8 mouse cellular contexts compared by ENCODE assay signal in the genomic region with DNA sequence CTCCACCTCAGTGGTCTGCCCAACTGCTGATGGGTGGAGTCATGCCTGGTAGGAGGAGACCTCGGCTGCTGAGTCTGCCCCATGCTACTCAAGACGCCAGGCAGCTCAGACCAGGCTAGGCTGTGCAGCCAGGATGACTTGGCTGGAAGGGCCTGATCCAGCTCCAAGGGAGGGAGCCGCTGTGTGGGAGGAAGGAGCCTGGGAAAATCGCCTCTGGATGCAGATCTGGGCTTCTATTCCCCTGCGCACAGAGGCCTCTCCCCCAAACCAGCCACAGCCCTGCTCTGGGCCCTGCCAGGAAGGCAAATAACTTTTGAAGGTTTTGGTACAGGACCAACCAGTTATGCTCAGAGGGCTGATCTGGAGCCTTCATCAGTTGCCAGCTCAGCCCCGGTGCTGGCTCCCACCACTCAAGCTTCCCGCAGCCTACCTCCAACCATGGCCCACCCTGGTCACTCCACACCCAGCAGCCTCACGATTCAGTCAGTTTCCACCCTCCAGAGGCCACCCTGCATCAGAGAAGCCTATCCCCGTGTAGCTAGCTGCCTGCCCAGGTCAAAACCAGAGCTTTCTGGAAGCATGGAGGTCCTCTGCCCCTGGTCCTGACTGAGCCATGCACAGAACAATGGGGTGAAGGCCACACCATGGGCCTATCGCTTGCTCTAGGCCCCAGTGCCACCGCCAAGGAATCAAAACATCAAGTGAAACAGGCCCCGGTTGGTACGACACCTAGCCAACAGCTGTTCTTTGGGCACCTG. TPM values are rescaled to one million over a fixed set of nuclear protein-coding genes. Genes with fewer than 3 reads are reported as not detected.
DNase-seq lines count a peak whose midpoint lies in the region; ATAC-seq lines count a peak whose summit lies in the region.

No protein-coding gene starts in this region.

- WGBS in forebrain, embryonic 10.5 days = 84% methylated on average over 13 of the region's 13 CpGs
- 84% methylated on average over 13 of the region's 13 CpGs for WGBS in forebrain, embryonic 11.5 days
- WGBS in intestine, embryonic 15.5 days = 76% methylated on average over 13 of the region's 13 CpGs

- H3K4me2 ChIP-seq in forebrain, embryonic 11.5 days (ENCODE audit: low read depth, low read length, severe bottlenecking) = no peak overlapping the region
- H3K4me2 ChIP-seq in intestine, embryonic 15.5 days (replicated peaks) = no peak overlapping the region

- H3K9ac ChIP-seq in forebrain, embryonic 11.5 days (ENCODE audit: low read length) = no peak overlapping the region
- H3K9ac ChIP-seq in intestine, embryonic 15.5 days = no peak overlapping the region

- H3K4me1 ChIP-seq in forebrain, embryonic 10.5 days = peaks cover 7% of the 10 kb centered on the region
- H3K4me1 ChIP-seq in forebrain, embryonic 11.5 days (replicated peaks; ENCODE audit: control insufficient read depth, insufficient read depth, low read length) = no peaks in the 10 kb centered on the region
- no peaks in the 10 kb centered on the region for H3K4me1 ChIP-seq in intestine, embryonic 15.5 days (replicated peaks)

- H3K27ac ChIP-seq in forebrain, embryonic 10.5 days = peak overlapping the region; percentile 8; the same call in 1 of the 2 replicates
- H3K27ac ChIP-seq in forebrain, embryonic 11.5 days (ENCODE audit: low read depth, low read length) = no peak overlapping the region
- H3K27ac ChIP-seq in intestine, embryonic 15.5 days = no peak overlapping the region

- H3K36me3 ChIP-seq in forebrain, embryonic 10.5 days (replicated peaks) = peaks cover 57% of the 10 kb centered on the region
- peaks cover 13% of the 10 kb centered on the region; the same call in 1 of the 2 replicates for H3K36me3 ChIP-seq in forebrain, embryonic 11.5 days (ENCODE audit: control insufficient read depth, insufficient read depth, low read length)
- H3K36me3 ChIP-seq in intestine, embryonic 15.5 days = peaks cover 42% of the 10 kb centered on the region

- no peak overlapping the region for H3K4me3 ChIP-seq in forebrain, embryonic 10.5 days
- no peak overlapping the region for H3K4me3 ChIP-seq in forebrain, embryonic 11.5 days (ENCODE audit: low read depth, low read length)
- H3K4me3 ChIP-seq in intestine, embryonic 15.5 days (replicated peaks) = no peak overlapping the region

- DNase-seq in forebrain, embryonic 10.5 days (ENCODE audit: extremely low spot score, low spot score) = no peak
- no peak for DNase-seq in forebrain, embryonic 11.5 days (ENCODE audit: low spot score)
- peak; percentile 64 for DNase-seq in ovary, adult 18-20 months (ENCODE audit: low spot score)
- DNase-seq in ovary, postnatal 10 days (ENCODE audit: low spot score) = no peak
- DNase-seq in testis, postnatal 14 days (ENCODE audit: low spot score) = peak; percentile 71
- no peak for DNase-seq in embryo, embryonic 9.5 days (ENCODE audit: extremely low spot score)

- H3K9me3 ChIP-seq in forebrain, embryonic 10.5 days = no peaks in the 10 kb centered on the region
- no peaks in the 10 kb centered on the region for H3K9me3 ChIP-seq in forebrain, embryonic 11.5 days (ENCODE audit: control insufficient read depth, low read length)
- no peaks in the 10 kb centered on the region for H3K9me3 ChIP-seq in intestine, embryonic 15.5 days

- ATAC-seq in forebrain, embryonic 11.5 days (replicated peaks; ENCODE audit: low FRiP score) = no peak
- ATAC-seq in intestine, embryonic 15.5 days = peak; percentile 37; the same call in 1 of the 2 replicates
- no peak for ATAC-seq in activated CD4-positive, CD25-positive, alpha-beta regulatory T cell, adult 4 months

- H3K27me3 ChIP-seq in forebrain, embryonic 10.5 days (ENCODE audit: poor library complexity, severe bottlenecking) = peaks cover 7% of the 10 kb centered on the region; the same call in 1 of the 2 replicates
- H3K27me3 ChIP-seq in forebrain, embryonic 11.5 days (ENCODE audit: control insufficient read depth, insufficient read depth, low read length) = no peaks in the 10 kb centered on the region
- no peaks in the 10 kb centered on the region for H3K27me3 ChIP-seq in intestine, embryonic 15.5 days (replicated peaks)

RNA-seq across cellular contexts. Expression of a gene that starts 14.1 kb away (rescaled TPM):
- 8.9 and 11.3 TPM in 2 replicates for polyA plus RNA-seq in forebrain, embryonic 10.5 days (2016; fragmentation: Nextera tagmentation; extraction: Ambion mirVana)
- polyA plus RNA-seq in forebrain, embryonic 11.5 days (2014; fragmentation: Nextera tagmentation; extraction: Ambion mirVana) = 14.1 and 15.6 TPM in 2 replicates
- 8.1 and 8.6 TPM in 2 replicates for polyA plus RNA-seq in intestine, embryonic 15.5 days (2015; fragmentation: Nextera tagmentation; extraction: Ambion mirVana)
- 1 to 10 TPM; 1.5 TPM for polyA plus RNA-seq in activated CD4-positive, CD25-positive, alpha-beta regulatory T cell, adult 4 months (2017; shearing (Covaris generic))

RNA-seq across cellular contexts. Expression of a gene that starts 19.1 kb away (rescaled TPM):
- polyA plus RNA-seq in forebrain, embryonic 10.5 days (2016; fragmentation: Nextera tagmentation; extraction: Ambion mirVana) = 152 and 154 TPM in 2 replicates
- polyA plus RNA-seq in forebrain, embryonic 11.5 days (2014; fragmentation: Nextera tagmentation; extraction: Ambion mirVana) = 119 and 127 TPM in 2 replicates
- polyA plus RNA-seq in intestine, embryonic 15.5 days (2015; fragmentation: Nextera tagmentation; extraction: Ambion mirVana) = 153 and 158 TPM in 2 replicates
- polyA plus RNA-seq in activated CD4-positive, CD25-positive, alpha-beta regulatory T cell, adult 4 months (2017; shearing (Covaris generic)) = 100 to 1,000 TPM; 101 to 132 TPM

RNA-seq across cellular contexts. Expression of a gene that starts 23.4 kb away (rescaled TPM):
- 36.3 and 36.8 TPM in 2 replicates for polyA plus RNA-seq in forebrain, embryonic 10.5 days (2016; fragmentation: Nextera tagmentation; extraction: Ambion mirVana)
- polyA plus RNA-seq in forebrain, embryonic 11.5 days (2014; fragmentation: Nextera tagmentation; extraction: Ambion mirVana) = 33.7 and 35.4 TPM in 2 replicates
- 33.8 and 36.3 TPM in 2 replicates for polyA plus RNA-seq in intestine, embryonic 15.5 days (2015; fragmentation: Nextera tagmentation; extraction: Ambion mirVana)
- polyA plus RNA-seq in activated CD4-positive, CD25-positive, alpha-beta regulatory T cell, adult 4 months (2017; shearing (Covaris generic)) = 10 to 100 TPM; 59.6 to 59.9 TPM

RNA-seq across cellular contexts. Expression of a gene that starts 30.9 kb away (rescaled TPM):
- polyA plus RNA-seq in forebrain, embryonic 10.5 days (2016; fragmentation: Nextera tagmentation; extraction: Ambion mirVana) = 29.8 and 30.0 TPM in 2 replicates
- polyA plus RNA-seq in forebrain, embryonic 11.5 days (2014; fragmentation: Nextera tagmentation; extraction: Ambion mirVana) = 28.7 and 32.6 TPM in 2 replicates
- polyA plus RNA-seq in intestine, embryonic 15.5 days (2015; fragmentation: Nextera tagmentation; extraction: Ambion mirVana) = 25.1 and 32.4 TPM in 2 replicates
- polyA plus RNA-seq in activated CD4-positive, CD25-positive, alpha-beta regulatory T cell, adult 4 months (2017; shearing (Covaris generic)) = 10 to 100 TPM; 39.6 to 55.7 TPM

Comparison
In these comparisons a context has a peak if more than half of its experiments do, and no peak if none do; other contexts are left out.
1. DNase-seq: peak in ovary, adult 18-20 months (single experiment) and testis, postnatal 14 days (single experiment); none in forebrain, embryonic 10.5 days (single experiment), forebrain, embryonic 11.5 days (single experiment), ovary, postnatal 10 days (single experiment) and embryo, embryonic 9.5 days (single experiment).